In genomic region chr15:74194523-74194838, GRCm38 (mm10) we compare ENCODE assay signal across 25 mouse cellular contexts.
DNase-seq lines count a peak whose midpoint lies in the region; ATAC-seq lines count a peak whose summit lies in the region.
"Had no signal": no experiment of that assay in that cellular context is flagged by ENCODE, and none has a peak within 500 bp of the region (broad histone marks: within the 10 kb centered on the region; RNA-seq: fewer than 3 reads in every experiment).

No protein-coding gene starts in this region.

- no peak for DNase-seq in lung, postnatal 36 days
- DNase-seq in left cerebral cortex, postnatal 10 days (ENCODE audit: extremely low spot score in 1 of 2, low spot score in 2 of 2) = no peak
- DNase-seq: adrenal gland, postnatal 25 days; cerebellum, adult 9-10 months; gastrocnemius, postnatal 14 days; heart, adult 11 months; heart, postnatal 10 days; kidney, adult 11 months; kidney, postnatal 14 days; right cerebral cortex, postnatal 14 days; thymus, adult 2 months; thymus, postnatal 4 days had no signal

- peaks cover 15% of the 10 kb centered on the region for H3K4me1 ChIP-seq in hindbrain, embryonic 12.5 days
- H3K4me1 ChIP-seq in hindbrain, embryonic 16.5 days (ENCODE audit: control insufficient read depth, insufficient read depth, low read depth, low read length) = peaks cover 3% of the 10 kb centered on the region
- peaks cover 33% of the 10 kb centered on the region for H3K4me1 ChIP-seq in forebrain, embryonic 15.5 days
- peaks cover 33% of the 10 kb centered on the region for H3K4me1 ChIP-seq in midbrain, embryonic 12.5 days
- H3K4me1 ChIP-seq in neural tube, embryonic 13.5 days (replicated peaks) = peaks cover 51% of the 10 kb centered on the region
- H3K4me1 ChIP-seq in kidney, embryonic 15.5 days = 0 out of 2 replicates have a peak, but pooled peaks cover 5% of the 10 kb centered on the region
- H3K4me1 ChIP-seq: embryonic facial prominence, embryonic 15.5 days; heart, embryonic 12.5 days; limb, embryonic 13.5 days had no signal

- H3K27ac ChIP-seq in hindbrain, embryonic 12.5 days = peak overlapping the region; percentile 64
- H3K27ac ChIP-seq in hindbrain, embryonic 16.5 days (ENCODE audit: low read depth, low read length) = no peak overlapping the region
- H3K27ac ChIP-seq in forebrain, embryonic 15.5 days (replicated peaks) = peak overlapping the region; percentile 8; the same call in 1 of the 2 replicates
- peak overlapping the region; percentile 67 for H3K27ac ChIP-seq in midbrain, embryonic 12.5 days (replicated peaks)
- peak overlapping the region; percentile 79 for H3K27ac ChIP-seq in neural tube, embryonic 13.5 days (replicated peaks)
- H3K27ac ChIP-seq in kidney, embryonic 15.5 days = no peak overlapping the region
- H3K27ac ChIP-seq: embryonic facial prominence, embryonic 15.5 days; limb, embryonic 13.5 days; liver, embryonic 14.5 days; stomach, postnatal 0 days had no signal

- intact Hi-C loops in left cerebral cortex, postnatal 10 days (cut with DNase I) = no loop called here

- H3K27me3 ChIP-seq in hindbrain, embryonic 12.5 days = peaks cover 8% of the 10 kb centered on the region; the same call in 1 of the 2 replicates
- no peaks in the 10 kb centered on the region for H3K27me3 ChIP-seq in hindbrain, embryonic 16.5 days (replicated peaks; ENCODE audit: control insufficient read depth, insufficient read depth, low read length)
- H3K27me3 ChIP-seq in forebrain, embryonic 15.5 days = no peaks in the 10 kb centered on the region
- no peaks in the 10 kb centered on the region for H3K27me3 ChIP-seq in midbrain, embryonic 12.5 days
- H3K27me3 ChIP-seq in neural tube, embryonic 13.5 days = peaks cover 42% of the 10 kb centered on the region
- H3K27me3 ChIP-seq in kidney, embryonic 15.5 days = peaks cover 88% of the 10 kb centered on the region
- H3K27me3 ChIP-seq: embryonic facial prominence, embryonic 15.5 days had no signal

- H3K36me3 ChIP-seq in hindbrain, embryonic 12.5 days = no peaks in the 10 kb centered on the region
- no peaks in the 10 kb centered on the region for H3K36me3 ChIP-seq in hindbrain, embryonic 16.5 days (ENCODE audit: control insufficient read depth, insufficient read depth, low read length)
- no peaks in the 10 kb centered on the region for H3K36me3 ChIP-seq in forebrain, embryonic 15.5 days
- H3K36me3 ChIP-seq in midbrain, embryonic 12.5 days = no peaks in the 10 kb centered on the region
- no peaks in the 10 kb centered on the region for H3K36me3 ChIP-seq in neural tube, embryonic 13.5 days
- H3K36me3 ChIP-seq in kidney, embryonic 15.5 days = no peaks in the 10 kb centered on the region
- H3K36me3 ChIP-seq: embryonic facial prominence, embryonic 15.5 days; heart, embryonic 12.5 days; limb, embryonic 13.5 days had no signal

- WGBS in hindbrain, embryonic 12.5 days = 46% methylated on average over 4 of the region's 4 CpGs
- WGBS in hindbrain, embryonic 16.5 days = 26% methylated on average over 4 of the region's 4 CpGs
- WGBS in forebrain, embryonic 15.5 days = 9% methylated on average over 4 of the region's 4 CpGs
- 21% methylated on average over 4 of the region's 4 CpGs for WGBS in midbrain, embryonic 12.5 days
- 29% methylated on average over 4 of the region's 4 CpGs for WGBS in neural tube, embryonic 13.5 days
- 39% methylated on average over 4 of the region's 4 CpGs for WGBS in kidney, embryonic 15.5 days

- H3K4me2 ChIP-seq in hindbrain, embryonic 12.5 days (replicated peaks) = no peak overlapping the region
- H3K4me2 ChIP-seq in hindbrain, embryonic 16.5 days (ENCODE audit: low read length) = no peak overlapping the region
- no peak overlapping the region for H3K4me2 ChIP-seq in forebrain, embryonic 15.5 days (replicated peaks)
- H3K4me2 ChIP-seq in midbrain, embryonic 12.5 days (replicated peaks) = no peak overlapping the region
- peak overlapping the region; percentile 16; the same call in 1 of the 2 replicates for H3K4me2 ChIP-seq in neural tube, embryonic 13.5 days
- H3K4me2 ChIP-seq in kidney, embryonic 15.5 days = no peak overlapping the region
- H3K4me2 ChIP-seq: embryonic facial prominence, embryonic 15.5 days; heart, embryonic 12.5 days; limb, embryonic 13.5 days; lung, embryonic 14.5 days had no signal

- peak; percentile 66 for ATAC-seq in hindbrain, embryonic 12.5 days (ENCODE audit: low FRiP score)
- no peak for ATAC-seq in hindbrain, embryonic 16.5 days
- peak; percentile 79 for ATAC-seq in forebrain, embryonic 15.5 days (replicated peaks)
- peak; percentile 82 for ATAC-seq in midbrain, embryonic 12.5 days (ENCODE audit: low FRiP score, low read depth)
- peak; percentile 60 for ATAC-seq in neural tube, embryonic 13.5 days (ENCODE audit: low read depth)
- ATAC-seq in kidney, embryonic 15.5 days (replicated peaks; ENCODE audit: low FRiP score) = no peak

- no peak overlapping the region for H3K9ac ChIP-seq in hindbrain, embryonic 12.5 days
- H3K9ac ChIP-seq in hindbrain, embryonic 16.5 days (ENCODE audit: low read depth, low read length) = no peak overlapping the region
- no peak overlapping the region for H3K9ac ChIP-seq in forebrain, embryonic 15.5 days (replicated peaks)
- H3K9ac ChIP-seq in midbrain, embryonic 12.5 days (replicated peaks) = no peak overlapping the region
- H3K9ac ChIP-seq in neural tube, embryonic 13.5 days = no peak overlapping the region
- no peak overlapping the region for H3K9ac ChIP-seq in kidney, embryonic 15.5 days
- H3K9ac ChIP-seq: embryonic facial prominence, embryonic 15.5 days; heart, embryonic 12.5 days; limb, embryonic 13.5 days; liver, embryonic 14.5 days; lung, embryonic 14.5 days had no signal

- H3K9me3 ChIP-seq in hindbrain, embryonic 12.5 days (replicated peaks) = no peaks in the 10 kb centered on the region
- H3K9me3 ChIP-seq in hindbrain, embryonic 16.5 days (ENCODE audit: control insufficient read depth, low read length) = no peaks in the 10 kb centered on the region
- H3K9me3 ChIP-seq in forebrain, embryonic 15.5 days = no peaks in the 10 kb centered on the region
- H3K9me3 ChIP-seq in midbrain, embryonic 12.5 days = no peaks in the 10 kb centered on the region
- no peaks in the 10 kb centered on the region for H3K9me3 ChIP-seq in neural tube, embryonic 13.5 days
- H3K9me3 ChIP-seq in kidney, embryonic 15.5 days (replicated peaks) = no peaks in the 10 kb centered on the region
- H3K9me3 ChIP-seq: embryonic facial prominence, embryonic 15.5 days; heart, embryonic 12.5 days; limb, embryonic 13.5 days had no signal

- no peak overlapping the region for H3K4me3 ChIP-seq in hindbrain, embryonic 12.5 days
- H3K4me3 ChIP-seq in hindbrain, embryonic 16.5 days (ENCODE audit: low read length) = no peak overlapping the region
- H3K4me3 ChIP-seq in forebrain, embryonic 15.5 days = no peak overlapping the region
- H3K4me3 ChIP-seq in midbrain, embryonic 12.5 days = no peak overlapping the region
- no peak overlapping the region for H3K4me3 ChIP-seq in neural tube, embryonic 13.5 days
- no peak overlapping the region for H3K4me3 ChIP-seq in kidney, embryonic 15.5 days (replicated peaks)
- H3K4me3 ChIP-seq: embryonic facial prominence, embryonic 15.5 days; heart, embryonic 12.5 days; limb, embryonic 13.5 days; myocyte had no signal

Comparison
In these comparisons a context has a peak if more than half of its experiments do, and no peak if none do; other contexts are left out.
1. ATAC-seq: peak in hindbrain, embryonic 12.5 days (single experiment), forebrain, embryonic 15.5 days (single experiment), midbrain, embryonic 12.5 days (single experiment) and neural tube, embryonic 13.5 days (single experiment); none in hindbrain, embryonic 16.5 days (single experiment) and kidney, embryonic 15.5 days (single experiment).
2. H3K27ac ChIP-seq: peak in hindbrain, embryonic 12.5 days (single experiment), forebrain, embryonic 15.5 days (single experiment), midbrain, embryonic 12.5 days (single experiment) and neural tube, embryonic 13.5 days (single experiment); none in hindbrain, embryonic 16.5 days (single experiment) and kidney, embryonic 15.5 days (single experiment).